Mouse (Mus musculus): Measurements from ENCODE around the gene Tmem163. TPM values are rescaled to one million over a fixed set of nuclear protein-coding genes. Genes with fewer than 3 reads are reported as not detected.
A peak's percentile ranks its signal among the peaks of the same experiment; 100 is the strongest.

The Tmem163 gene
- polyA plus RNA-seq, 1 experiment, result 31.6 TPM

DNA sequence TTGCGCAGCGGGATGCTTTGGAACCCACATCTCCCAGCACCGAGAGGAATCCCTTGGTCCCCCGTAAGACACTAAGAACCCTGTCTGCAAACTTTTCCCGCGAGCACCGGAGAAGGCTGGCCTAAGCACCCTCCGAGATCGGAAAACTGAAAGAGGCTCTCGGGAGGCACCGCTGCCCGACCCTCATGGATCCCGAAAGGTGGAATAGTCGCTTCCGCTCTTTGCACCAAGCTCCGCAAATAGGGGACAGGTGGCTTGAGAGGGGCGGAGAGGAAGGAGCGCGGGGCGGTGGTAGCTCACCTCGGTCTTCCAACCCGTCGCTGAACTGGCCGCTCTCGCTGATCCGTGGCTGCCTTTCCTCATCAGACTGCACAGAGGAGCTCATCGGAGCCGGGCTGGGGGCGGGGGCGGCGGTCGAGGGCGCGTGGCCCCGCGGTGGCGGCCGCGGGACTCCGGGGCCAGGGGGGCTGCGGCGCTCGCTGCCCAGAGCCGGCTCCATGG, 2.2 kb downstream of the Tmem163 start:
- H3K27ac ChIP-seq (ENCODE audit: insufficient read depth, low read length), result no peak overlapping the region

DNA sequence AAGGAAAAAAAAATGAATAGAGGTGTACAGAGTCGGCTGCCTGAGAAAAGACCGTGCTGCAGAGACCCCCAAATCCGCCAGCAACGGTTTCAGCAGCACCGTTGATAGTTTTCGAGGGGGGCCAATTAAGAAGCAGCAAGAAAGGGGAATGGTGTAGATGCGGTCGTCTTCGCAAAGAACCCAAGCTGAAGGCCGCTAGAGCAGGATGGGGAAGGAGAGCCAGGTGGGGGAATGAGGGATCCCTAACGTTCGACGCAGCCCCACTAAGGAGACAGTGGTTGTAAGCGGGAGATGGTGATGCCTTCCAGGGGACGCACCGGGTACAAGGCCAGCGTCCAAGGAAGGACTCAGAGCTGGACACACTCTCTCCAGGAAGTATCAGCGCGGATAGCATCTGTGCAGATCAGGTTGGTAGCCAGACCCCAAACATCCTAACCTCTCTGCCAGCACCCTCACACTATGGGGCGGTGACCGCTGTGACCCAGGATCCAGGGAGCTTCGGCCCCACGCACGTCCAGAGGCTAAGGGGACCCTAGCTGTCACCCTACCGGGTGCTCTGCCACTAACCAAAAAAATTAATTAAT, 2.7 kb downstream of the Tmem163 start:
- TF ChIP-seq POLR2A (IDR thresholded peaks at IDR 0.05; ENCODE audit: extremely low read depth, insufficient read depth, low read length), result no peak
- TF ChIP-seq CTCF (IDR thresholded peaks at IDR 0.05; ENCODE audit: extremely low read depth, insufficient read depth, low read length), result no peak
- H3K4me1 ChIP-seq (ENCODE audit: control insufficient read depth, insufficient read depth, low read length), result no peaks in the 10 kb centered on the region
- H3K4me3 ChIP-seq (ENCODE audit: insufficient read depth, low read length), result peak overlapping the region; percentile 31
- H3K27ac ChIP-seq (ENCODE audit: insufficient read depth, low read length), result no peak overlapping the region

More for the DNA sequence above, 2.2 kb downstream of the Tmem163 start:
- H3K4me3 ChIP-seq (ENCODE audit: insufficient read depth, low read length), result peak overlapping the region; percentile 31
- TF ChIP-seq POLR2A (IDR thresholded peaks at IDR 0.05; ENCODE audit: extremely low read depth, insufficient read depth, low read length) (no peak), CTCF (IDR thresholded peaks at IDR 0.05; ENCODE audit: extremely low read depth, insufficient read depth, low read length) (no peak)
- H3K4me1 ChIP-seq (ENCODE audit: control insufficient read depth, insufficient read depth, low read length), result no peaks in the 10 kb centered on the region

DNA sequence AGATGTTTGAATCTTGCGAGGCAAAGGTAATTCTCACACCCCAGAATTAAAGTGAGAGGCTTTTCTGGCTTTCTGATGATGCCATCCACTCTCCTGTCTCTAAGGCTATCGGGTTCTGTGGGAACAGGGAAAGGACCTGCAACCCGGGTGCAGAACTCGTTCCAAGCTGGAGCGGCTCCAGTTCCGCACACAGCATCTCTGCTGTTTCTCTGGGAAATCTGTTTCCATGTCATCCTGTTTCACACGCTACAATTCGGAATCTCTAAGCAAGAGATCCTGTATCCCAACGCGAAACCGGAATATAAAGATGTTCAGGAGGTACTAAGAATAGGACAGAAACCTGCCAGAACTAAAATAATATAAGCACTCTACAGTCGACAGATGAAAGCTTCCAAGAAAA, 3.2 kb downstream of the Tmem163 start:
- peak overlapping the region; percentile 31; the same call in 1 of the 2 replicates for H3K4me3 ChIP-seq (ENCODE audit: insufficient read depth, low read length)
- no peaks in the 10 kb centered on the region for H3K4me1 ChIP-seq (ENCODE audit: control insufficient read depth, insufficient read depth, low read length)
- no peak overlapping the region for H3K27ac ChIP-seq (ENCODE audit: insufficient read depth, low read length)
- TF ChIP-seq POLR2A (IDR thresholded peaks at IDR 0.05; ENCODE audit: extremely low read depth, insufficient read depth, low read length) (no peak), CTCF (IDR thresholded peaks at IDR 0.05; ENCODE audit: extremely low read depth, insufficient read depth, low read length) (no peak)

DNA sequence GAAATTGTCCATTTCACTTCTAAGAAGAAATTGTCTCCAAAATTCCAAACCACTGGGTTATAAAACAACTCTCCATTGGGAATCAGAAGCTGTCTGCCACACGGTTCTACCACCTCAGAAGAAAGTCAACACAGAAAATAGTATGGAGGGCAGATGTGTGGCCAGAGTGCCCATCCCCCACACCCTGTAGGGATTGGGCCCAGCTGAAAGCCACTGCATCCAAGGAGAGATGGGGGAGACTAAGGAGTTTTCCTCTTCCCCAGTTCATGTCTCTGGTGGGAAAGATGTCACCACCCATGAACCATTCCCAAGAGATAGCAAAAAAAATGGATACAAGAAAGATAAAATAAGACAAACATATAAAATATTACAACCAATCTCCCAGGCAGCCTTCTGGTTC, 4.1 kb downstream of the Tmem163 start:
- H3K4me3 ChIP-seq (ENCODE audit: insufficient read depth, low read length), result no peak overlapping the region
- H3K27ac ChIP-seq (ENCODE audit: insufficient read depth, low read length), result no peak overlapping the region

DNA sequence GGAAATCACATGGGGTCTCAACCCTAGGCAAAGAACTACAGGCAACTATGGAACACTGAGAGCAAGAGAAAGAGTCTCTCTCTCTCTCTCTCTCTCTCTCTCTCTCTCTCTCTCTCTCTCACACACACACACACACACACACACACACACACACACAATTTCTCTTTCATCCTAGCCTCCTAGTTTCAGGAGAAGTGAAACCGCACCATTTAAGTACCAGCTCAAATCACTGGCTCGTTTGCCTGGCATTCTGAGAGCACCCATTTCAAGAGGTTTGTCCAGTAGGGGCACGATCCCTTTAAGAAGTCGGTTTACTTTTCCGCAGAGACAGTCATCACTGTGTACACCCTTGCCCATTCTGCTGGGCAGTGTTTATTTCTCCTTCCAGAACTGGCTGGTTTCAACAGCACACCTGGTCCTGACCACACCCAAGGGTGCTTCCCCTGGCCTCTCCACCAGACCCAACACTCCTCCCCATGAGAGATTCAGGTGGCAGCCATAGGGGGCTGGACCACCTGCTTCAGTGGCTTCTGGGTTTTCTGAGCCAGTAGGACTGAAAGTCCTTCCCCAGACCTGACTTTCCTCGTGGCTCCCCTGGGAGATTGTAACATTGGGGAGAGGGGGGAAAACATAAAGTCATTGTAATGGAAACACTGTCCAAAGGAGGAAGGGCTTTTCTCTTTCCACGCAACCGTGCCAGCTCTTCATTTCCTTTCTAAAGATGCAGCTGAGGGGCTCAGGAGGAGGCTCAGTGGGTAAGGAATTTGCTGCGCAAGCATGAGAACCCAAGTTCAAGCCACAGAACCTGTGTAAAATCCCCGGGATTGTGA, 5.9 kb downstream of the Tmem163 start:
- TF ChIP-seq POLR2A (IDR thresholded peaks at IDR 0.05; ENCODE audit: extremely low read depth, insufficient read depth, low read length) (no peak), CTCF (IDR thresholded peaks at IDR 0.05; ENCODE audit: extremely low read depth, insufficient read depth, low read length) (no peak)

More for the DNA sequence above, 4.1 kb downstream of the Tmem163 start:
- H3K4me1 ChIP-seq (ENCODE audit: control insufficient read depth, insufficient read depth, low read length), result no peaks in the 10 kb centered on the region
- TF ChIP-seq CTCF (IDR thresholded peaks at IDR 0.05; ENCODE audit: extremely low read depth, insufficient read depth, low read length) (no peak), POLR2A (IDR thresholded peaks at IDR 0.05; ENCODE audit: extremely low read depth, insufficient read depth, low read length) (no peak)

DNA sequence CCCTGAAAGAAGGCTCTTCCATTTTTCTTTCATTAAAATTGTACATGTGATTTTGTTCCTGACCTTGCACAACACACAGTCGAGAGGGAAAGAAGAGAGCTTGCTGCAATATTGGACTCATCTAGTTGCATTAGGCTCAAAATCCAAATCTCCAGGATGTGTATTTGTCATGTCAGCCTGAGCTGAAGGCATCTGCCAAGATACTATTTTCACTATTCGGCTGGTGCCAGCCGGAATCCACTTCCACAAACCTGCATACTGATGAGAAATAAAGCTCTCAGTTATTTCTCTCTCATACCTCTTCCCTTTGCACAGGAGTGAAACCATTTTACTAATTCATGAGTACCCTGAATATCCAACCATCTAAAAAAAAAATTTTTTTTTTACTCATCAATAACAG, 11.2 kb downstream of the Tmem163 start:
- H3K27ac ChIP-seq (ENCODE audit: insufficient read depth, low read length), result no peak overlapping the region
- TF ChIP-seq POLR2A (IDR thresholded peaks at IDR 0.05; ENCODE audit: extremely low read depth, insufficient read depth, low read length), result no peak
- TF ChIP-seq CTCF (IDR thresholded peaks at IDR 0.05; ENCODE audit: extremely low read depth, insufficient read depth, low read length), result no peak

More for the DNA sequence above, 5.9 kb downstream of the Tmem163 start:
- no peak overlapping the region for H3K27ac ChIP-seq (ENCODE audit: insufficient read depth, low read length)
- no peaks in the 10 kb centered on the region for H3K4me1 ChIP-seq (ENCODE audit: control insufficient read depth, insufficient read depth, low read length)
- no peak overlapping the region for H3K4me3 ChIP-seq (ENCODE audit: insufficient read depth, low read length)

DNA sequence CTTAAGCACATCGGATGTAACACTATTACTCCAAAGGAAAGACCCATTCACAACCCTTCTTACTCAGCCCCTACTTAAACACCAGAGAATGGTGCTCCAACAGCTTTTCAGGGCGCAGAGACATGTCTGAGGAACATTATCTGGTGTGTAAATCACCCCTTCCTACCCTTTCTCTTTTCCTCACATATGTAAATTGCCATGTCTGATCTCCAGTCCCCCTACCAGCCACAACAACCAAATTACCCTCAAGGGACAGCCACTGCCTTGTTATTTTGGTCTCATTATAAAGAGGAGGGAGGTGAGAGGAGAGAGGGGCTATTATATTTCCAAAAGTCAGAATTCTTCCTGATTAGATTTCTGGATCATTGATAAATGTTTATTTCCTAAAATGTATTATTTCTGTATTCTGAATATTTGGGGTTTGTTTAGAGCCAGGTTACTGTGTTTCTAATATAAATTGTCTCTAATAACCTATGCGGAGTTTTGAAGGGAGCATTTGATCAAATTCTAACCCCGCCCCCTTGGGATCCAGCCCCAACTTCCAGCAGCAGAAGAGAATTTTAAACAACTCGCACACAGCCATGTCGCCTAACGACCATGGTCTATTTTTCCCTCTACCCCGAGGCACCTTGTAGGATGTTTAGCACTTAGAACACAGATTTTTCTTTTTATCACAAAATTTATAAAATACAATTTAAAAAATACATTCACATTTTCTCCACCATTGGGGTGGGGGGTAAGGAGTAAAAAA, 12.1 kb downstream of the Tmem163 start:
- H3K27ac ChIP-seq (ENCODE audit: insufficient read depth, low read length), result no peak overlapping the region
- TF ChIP-seq CTCF (IDR thresholded peaks at IDR 0.05; ENCODE audit: extremely low read depth, insufficient read depth, low read length) (no peak), POLR2A (IDR thresholded peaks at IDR 0.05; ENCODE audit: extremely low read depth, insufficient read depth, low read length) (no peak)
- H3K4me1 ChIP-seq (ENCODE audit: control insufficient read depth, insufficient read depth, low read length), result no peaks in the 10 kb centered on the region
- no peak overlapping the region for H3K4me3 ChIP-seq (ENCODE audit: insufficient read depth, low read length)

More for the DNA sequence above, 11.2 kb downstream of the Tmem163 start:
- no peak overlapping the region for H3K4me3 ChIP-seq (ENCODE audit: insufficient read depth, low read length)
- H3K4me1 ChIP-seq (ENCODE audit: control insufficient read depth, insufficient read depth, low read length), result no peaks in the 10 kb centered on the region

DNA sequence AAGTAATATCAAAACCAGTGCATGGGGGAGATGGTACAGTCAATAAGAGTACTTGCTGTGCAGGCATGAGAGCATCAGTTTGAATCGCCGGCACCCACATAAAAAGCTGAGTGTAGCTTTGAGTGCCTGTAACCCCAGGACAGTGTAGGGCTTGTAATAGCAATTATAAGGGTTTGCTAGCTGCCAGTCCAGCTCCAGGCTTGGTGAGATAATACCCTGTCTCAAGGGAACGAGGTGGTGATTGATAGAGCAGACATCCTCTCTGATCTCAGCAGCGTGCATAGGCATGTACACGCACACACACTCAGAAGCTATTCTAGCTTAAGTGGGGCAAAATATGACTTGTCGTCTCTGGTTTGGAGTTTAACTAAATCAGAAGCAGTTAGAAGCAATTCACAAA, 13.1 kb downstream of the Tmem163 start:
- no peak overlapping the region for H3K4me3 ChIP-seq (ENCODE audit: insufficient read depth, low read length)
- no peaks in the 10 kb centered on the region for H3K4me1 ChIP-seq (ENCODE audit: control insufficient read depth, insufficient read depth, low read length)
- H3K27ac ChIP-seq (ENCODE audit: insufficient read depth, low read length), result no peak overlapping the region
- TF ChIP-seq POLR2A (IDR thresholded peaks at IDR 0.05; ENCODE audit: extremely low read depth, insufficient read depth, low read length), result no peak
- no peak for TF ChIP-seq CTCF (IDR thresholded peaks at IDR 0.05; ENCODE audit: extremely low read depth, insufficient read depth, low read length)

DNA sequence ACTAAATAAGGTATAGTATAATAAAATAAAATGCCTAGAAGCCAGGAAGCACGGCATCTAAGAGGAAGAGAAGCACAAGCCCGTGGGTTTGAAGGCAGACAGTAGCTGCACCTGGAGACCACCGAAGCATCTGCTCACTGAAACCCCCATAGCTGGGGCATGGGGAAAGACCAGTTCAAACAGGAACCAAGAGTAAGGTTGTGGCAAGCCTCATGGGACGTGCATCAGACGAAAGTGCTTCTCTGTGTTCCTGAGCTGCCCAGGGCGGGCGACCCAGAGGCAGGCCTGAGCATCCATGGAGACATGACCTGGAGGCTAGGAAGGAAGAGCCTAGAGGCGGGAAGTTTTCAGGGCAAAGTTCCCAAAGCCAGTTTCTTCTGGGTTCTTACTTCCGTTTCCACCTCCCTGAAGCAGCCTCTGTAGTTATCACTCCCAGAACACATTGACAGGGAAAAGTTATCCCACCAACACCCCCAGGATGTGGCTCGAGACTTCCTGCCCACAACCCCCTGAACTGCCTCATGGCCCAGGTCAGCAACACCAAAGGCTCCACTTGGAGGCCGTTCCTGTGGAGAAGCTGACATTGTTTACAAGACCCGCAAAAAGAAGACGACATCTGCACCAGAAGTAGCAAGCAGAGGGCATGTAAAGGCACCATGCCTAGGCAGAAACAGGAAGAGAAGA, 16.8 kb downstream of the Tmem163 start:
- Histone ChIP-seq H3K4me3 (ENCODE audit: insufficient read depth, low read length) (no peak overlapping the region), H3K4me1 (ENCODE audit: control insufficient read depth, insufficient read depth, low read length) (no peaks in the 10 kb centered on the region), H3K27ac (ENCODE audit: insufficient read depth, low read length) (no peak overlapping the region)
- TF ChIP-seq CTCF (IDR thresholded peaks at IDR 0.05; ENCODE audit: extremely low read depth, insufficient read depth, low read length), result no peak
- TF ChIP-seq POLR2A (IDR thresholded peaks at IDR 0.05; ENCODE audit: extremely low read depth, insufficient read depth, low read length), result no peak
